Mouse (Mus musculus): ENCODE measurements at regions not wholly inside any gene's neighbourhood (a gene's known extent, or its start where the extent isn't known, plus 50 kb on each side); places are given as distances from the start of the nearest gene placed in this dataset.

DNA sequence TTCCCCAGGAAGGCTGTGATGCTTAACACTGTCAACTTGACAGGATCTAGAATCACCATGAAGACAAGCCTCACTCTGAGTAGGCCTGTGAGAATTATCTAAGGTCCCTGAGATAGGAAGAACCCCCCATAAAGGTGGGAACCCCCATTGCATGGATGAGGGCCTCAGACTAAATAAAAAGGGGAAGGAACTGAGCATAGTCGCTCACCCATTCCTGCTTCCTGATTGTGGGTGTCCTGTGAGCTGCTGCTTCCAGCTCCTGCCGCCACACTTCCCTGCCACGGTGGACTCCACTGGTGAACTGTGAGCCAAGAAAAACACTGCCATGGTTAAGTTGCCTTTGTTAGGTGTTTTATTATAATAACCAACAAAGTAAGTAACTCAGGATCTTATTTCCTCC lies 86.8 kb upstream of the Frmd6 start:
- TF ChIP-seq POLR2A (IDR thresholded peaks at IDR 0.05; ENCODE audit: borderline replicate concordance, control insufficient read depth, low read depth, low read length) (no peak), CTCF (IDR thresholded peaks at IDR 0.05; ENCODE audit: control insufficient read depth, insufficient read depth, low read length) (no peak)
